Mouse (Mus musculus) layer of hippocampus, postnatal 36 days (tissue): ENCODE measurements around the gene Mapk13. TPM values are rescaled to one million over a fixed set of nuclear protein-coding genes. Genes with fewer than 3 reads are reported as not detected.

ENCODE experiments used
- DNase-seq, 2 experiments: peaks; one replicate each; pipeline ENCODE4 v3.0.0; 2022
- total RNA-seq, 2 experiments: library from RNA; stranded (reverse); gene quantifications; 2 replicates each; pipeline ENCODE4 v1.2.3; 2021

Gene Mapk13
- total RNA-seq, 2 experiments from 2014 or later: 0.60 to 1.1 TPM

DNA sequence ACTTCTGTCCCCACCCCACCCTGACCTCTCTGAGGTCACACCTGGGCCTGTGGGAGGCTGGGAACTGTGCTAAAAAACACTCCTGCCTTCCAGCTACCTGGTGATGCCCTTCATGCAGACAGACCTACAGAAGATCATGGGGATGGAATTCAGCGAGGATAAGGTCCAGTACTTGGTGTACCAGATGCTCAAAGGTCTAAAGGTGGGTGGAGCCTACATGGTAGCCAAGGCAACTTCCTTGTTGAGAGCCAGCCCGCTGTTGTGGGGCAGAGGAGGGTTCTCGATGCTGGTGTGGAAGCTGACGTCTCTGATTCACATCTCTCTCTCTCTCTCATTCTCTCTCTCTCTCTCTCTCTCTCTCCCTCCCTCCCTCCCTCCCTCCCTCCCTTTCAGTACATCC, 6.1 kb downstream of the Mapk13 start:
- DNase-seq: no peak

DNA sequence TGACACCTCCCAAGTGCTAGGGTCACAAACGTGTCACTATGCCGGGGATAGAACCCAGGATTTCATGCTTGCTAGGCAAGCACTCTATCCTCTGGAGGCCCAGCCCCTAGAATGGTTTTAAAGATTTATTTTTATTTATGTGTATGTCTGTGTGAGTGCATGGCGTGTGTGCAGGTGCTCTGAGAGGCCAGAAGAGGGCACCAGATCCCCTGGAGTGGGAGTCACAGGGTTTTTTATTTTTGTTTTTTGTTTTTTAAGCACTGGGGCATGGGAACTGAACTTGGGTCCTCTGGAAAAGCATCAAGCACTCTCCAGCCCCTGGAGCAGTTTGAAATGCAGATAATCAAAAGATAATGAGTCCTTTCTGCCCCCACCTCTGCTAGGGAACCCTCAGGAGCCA, 7.7 kb downstream of the Mapk13 start:
- no peak for DNase-seq

DNA sequence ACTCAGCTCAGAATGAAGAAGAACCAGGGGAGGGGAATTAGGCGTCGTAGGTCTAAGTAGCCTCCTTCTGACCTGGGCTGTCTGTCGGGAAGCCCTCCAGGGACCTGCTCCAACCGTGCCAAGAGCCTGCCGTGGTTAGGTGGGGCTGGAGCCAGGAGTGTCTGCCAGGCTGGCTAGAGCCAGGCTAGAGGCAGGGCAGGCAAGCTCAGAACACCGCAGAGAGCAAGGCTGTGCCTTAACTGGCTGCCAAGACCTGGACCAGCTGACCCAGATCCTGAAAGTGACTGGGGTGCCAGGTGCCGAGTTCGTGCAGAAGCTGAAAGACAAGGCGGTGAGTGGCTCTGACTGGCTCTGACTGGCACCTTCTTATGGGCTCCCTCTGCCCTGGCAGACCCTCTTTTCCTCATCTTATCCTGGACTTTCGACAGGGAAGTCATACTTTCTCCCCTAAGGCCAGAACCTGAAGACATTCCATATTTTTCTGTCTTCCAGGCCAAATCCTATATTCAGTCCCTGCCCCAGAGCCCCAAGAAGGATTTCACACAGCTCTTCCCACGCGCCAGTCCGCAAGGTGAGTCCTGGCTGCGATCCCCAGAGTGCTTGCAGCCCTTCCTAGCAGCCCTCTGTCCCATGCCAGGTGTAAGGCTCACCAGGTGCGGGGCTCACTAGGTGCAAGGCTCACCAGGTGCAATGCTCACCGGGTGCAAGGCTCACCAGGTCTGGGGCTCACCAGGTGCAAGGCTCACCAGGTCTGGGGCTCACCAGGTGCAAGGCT, 8.3 kb downstream of the Mapk13 start:
- peak; percentile 30 to 48 for DNase-seq

DNA sequence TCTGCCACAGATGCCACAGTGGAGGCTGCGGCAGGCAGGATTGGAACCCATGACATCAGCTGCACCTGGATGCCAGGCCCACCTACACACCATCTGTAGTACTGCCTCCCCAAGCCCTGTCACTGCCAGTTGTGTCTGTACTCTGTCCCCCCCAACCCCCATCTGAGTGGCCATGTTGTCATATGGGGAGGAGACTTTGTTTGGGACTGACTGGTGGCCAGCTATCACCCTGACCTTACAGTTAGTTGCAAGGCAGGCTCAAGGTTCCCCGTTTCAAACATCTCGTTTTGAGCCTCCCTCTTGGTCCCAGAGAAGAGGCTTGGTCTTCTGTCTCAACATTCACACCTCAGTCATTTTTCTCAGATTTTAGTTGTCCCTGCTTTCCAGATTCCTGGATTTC, 10.6 kb downstream of the Mapk13 start:
- no peak for DNase-seq

DNA sequence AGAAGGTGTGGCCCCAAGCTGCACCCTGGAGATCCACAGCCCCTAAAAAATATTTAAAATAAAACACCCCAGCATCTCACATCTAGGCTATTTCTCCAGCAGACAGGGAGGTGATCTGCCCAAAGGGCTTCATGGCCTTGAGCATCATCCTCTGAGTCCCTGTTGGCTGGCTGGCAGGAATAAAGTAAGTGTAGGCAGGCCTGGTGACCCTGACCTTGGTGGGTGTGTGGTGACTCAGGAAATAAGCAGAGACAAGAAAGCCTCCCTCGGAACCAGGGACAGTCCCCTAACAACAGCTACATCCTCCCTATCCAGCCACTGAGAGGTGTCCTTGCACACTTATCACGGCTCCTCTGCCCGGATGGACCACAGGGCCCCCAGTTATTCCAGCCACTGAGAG, 11.7 kb downstream of the Mapk13 start:
- no peak for DNase-seq

DNA sequence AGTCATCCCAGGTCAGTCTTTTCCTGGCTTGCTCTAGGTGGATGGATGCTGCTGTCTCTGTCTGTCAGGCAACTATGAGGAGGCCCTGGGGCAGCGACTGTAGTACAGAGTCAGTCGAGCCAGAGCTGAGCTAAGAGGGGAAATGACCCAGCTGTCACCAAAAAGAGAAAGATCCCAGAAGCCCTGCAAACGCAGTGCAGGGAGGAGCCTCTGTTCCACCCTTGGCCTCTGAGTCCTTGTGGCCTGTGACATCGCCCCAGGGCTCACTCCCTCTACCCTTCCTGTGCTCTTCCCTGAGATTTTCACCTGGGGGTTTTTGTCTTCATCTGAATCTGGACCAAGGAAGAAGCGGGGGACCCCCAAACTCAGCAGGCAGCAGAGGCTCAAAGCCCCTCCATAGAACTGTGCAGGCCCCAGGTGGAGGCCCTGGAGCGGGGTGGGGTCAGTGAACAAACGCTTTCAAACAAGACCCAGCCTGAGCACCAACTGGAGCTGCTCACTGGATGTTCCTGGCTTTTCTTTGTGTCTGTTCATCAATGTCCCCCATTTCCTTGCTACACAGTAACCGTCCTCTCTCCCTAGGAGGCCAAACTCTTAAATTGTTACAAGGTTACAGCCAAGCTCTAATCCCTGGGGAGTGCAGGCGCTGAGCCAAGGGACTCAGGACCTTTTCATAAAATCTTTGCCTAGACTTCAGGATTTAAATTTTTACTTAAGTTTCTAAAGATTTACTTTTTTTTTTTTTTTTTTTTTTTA, 12.4 kb downstream of the Mapk13 start:
- no peak for DNase-seq

DNA sequence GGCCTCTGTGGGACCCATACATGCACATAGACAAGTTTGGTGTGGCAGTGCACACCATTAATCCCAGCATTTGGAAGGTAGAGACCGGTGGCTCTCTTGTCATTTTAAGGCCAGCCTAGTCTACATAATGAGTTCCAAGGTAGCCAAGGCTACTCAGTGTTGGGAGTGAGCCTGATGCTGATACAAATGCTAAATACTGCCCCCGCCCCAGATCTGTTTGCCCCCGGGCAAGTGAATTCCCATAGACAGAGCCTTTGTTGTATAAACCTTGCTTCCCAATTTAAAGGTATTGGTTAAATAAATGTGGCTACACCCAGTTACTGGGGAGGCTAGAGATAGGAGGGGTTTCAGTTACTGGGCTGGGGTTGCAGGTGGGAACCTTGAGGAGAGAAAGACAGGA, 15.9 kb downstream of the Mapk13 start:
- DNase-seq: no peak

DNA sequence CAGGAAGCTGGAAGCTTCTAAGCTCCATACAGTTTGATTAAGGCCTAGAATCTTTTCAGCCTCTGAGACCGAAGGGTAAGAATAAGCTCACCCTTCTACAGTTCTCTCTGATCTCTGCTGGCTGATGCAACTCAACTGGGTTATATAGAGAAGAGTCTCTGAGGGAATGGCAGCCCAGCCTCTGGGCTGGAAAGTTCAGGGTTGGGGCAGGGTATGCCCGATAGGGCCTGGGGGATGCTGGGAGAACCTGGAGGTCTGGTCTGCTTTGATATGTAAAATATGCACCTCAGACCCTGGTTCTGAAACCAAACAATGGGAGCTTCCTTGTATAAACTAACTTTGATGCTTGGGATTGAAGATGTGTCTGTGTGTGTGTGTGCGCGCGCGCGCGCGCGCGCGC, 18.4 kb downstream of the Mapk13 start:
- DNase-seq: no peak

DNA sequence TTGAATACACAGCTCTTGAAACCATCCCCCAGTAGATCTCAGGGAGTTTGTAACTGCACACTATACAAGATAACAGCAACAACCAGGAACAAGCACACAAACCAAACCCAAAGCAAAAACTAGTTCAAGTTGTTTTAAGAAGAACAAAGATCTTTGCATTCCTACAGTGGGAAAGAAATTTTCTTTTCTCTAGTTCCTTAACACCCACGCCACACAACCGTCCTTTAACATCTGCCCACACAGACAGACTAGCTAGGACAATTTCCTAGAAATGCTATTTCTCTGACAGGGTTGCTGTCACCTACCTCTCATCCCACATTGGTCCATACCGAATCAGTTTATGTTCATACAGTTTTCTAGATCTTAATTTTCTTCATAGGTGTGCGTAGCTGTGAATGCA, 27.9 kb downstream of the Mapk13 start:
- no peak for DNase-seq

DNA sequence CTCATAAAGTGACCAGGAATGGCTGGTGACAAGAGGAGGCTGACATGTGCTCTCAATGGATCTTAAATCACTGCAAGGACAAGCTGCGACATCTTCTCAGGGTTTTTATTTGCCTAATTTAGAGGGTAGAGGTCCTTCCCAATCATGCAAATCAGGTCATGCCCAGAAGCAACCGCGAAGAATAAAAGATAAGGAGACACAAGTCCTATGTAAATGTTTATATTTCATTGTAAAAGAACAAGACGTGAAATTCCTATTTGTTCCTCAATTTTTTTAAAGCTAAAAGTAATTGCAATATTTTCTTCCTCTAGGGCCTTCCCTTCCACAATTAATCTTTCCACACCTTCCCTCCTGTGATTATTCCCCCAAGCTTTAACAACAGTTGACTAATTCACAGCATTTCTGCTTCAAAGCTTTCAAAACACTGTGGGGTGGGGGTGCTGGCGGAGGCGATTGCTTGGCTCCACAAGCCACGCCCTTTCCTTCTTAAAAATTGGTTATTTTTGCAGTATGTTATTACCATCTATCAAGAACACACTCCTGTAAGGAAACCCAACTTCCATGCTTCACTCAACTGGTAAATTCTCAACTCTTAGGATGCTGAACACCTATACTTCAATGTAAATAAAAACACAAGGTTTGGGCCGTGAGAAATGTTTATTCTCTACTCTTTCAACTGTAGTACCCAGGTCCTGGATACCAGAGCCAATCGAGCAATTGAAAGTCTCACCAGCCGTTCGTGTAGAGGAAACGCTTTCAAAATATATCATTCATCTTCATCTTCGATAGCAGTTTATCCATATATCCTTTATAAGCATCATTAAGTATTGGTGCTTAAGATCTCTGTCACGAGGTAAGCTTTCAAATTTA, 30.4 kb downstream of the Mapk13 start:
- no peak for DNase-seq

DNA sequence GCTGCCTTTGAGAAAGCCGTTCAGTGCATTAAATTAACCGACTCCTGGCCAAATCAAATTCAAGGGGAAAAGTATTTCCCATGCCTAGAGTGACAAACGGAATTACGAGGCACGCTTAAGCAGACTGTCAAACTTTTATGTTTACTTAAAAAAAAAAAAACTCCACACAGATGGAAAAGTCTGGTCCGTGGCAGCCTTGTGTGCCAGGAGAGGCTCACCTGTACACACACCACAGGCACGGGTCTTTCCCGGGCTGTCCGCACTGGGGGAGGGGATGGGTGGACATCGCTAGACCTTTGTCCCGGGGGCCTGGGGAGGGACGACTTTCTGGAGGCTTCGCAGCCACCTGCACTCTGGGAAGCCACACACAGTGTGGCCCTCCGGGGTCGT, 31.2 kb downstream of the Mapk13 start:
- peak in 1 of 2 experiments; percentile 24 for DNase-seq

DNA sequence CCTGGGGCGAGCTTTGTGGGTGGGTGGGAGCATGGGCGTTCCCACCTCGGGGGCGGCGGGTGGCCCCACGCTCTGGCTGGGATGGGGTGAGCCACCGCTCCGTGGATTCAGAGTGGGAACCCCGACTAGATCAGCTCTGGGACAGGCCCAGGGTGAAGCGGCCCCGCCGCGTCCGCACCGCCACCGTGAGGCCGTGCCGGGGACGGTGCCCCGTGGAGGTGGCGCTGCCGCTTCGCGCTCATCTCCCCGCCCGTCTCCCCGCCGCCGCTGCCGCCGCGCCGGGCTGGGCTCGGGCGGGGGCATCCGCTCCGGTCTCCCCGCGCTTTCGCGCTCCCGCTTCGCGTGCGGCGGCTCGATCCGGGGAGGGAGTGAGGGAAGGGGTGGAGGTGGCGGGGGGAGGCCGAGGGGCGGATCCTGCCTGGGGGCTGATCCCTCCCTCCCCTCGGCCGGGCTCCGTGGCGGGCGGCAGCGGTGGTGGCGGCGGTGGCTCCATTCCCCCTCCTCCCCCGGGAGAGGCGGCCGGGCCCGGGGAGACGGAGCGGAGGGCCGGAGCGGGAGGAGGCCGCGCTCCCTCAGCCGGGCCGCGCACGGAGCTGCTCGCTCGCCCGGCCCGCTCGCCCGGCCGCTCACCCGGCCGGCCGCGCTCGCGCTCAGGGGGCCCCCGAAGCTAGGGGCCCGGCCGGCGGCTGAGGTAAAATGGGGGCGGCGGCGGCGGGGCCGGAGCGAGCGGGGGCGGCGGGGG, 31.7 kb downstream of the Mapk13 start, which contains the start of gene Brpf3:
Gene Brpf3, plus strand, starts transcription at position 420 of the 742 bp plus-strand sequence.
- peak; percentile 78 to 79 for DNase-seq

DNA sequence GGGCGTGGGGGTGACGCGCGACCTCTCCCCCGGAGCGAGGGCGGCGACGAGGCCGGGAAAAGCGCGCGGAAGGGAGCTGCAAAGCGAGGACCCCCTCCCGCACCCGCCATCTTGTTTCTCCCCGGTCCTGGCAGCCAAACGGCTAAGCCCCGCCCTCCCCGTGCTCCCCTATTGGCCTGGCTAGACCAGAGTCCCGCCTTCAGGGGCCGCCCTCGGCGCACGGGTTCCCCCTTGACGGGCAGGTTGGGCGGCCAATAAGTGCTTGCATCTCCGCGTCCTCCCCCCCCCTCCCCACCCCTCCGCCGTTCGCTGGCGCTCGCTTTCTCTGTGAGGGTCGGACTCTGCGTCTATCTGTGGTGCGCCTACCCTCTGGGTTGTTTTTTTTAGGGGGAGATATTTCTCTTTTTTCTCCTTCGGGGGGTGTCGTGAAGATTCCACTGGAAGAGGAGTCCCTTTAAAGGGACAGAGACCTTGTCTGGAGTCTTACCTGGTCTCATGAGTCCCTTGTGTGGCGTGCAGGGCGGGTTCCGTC, 32.4 kb downstream of the Mapk13 start:
- peak; percentile 97 for DNase-seq

DNA sequence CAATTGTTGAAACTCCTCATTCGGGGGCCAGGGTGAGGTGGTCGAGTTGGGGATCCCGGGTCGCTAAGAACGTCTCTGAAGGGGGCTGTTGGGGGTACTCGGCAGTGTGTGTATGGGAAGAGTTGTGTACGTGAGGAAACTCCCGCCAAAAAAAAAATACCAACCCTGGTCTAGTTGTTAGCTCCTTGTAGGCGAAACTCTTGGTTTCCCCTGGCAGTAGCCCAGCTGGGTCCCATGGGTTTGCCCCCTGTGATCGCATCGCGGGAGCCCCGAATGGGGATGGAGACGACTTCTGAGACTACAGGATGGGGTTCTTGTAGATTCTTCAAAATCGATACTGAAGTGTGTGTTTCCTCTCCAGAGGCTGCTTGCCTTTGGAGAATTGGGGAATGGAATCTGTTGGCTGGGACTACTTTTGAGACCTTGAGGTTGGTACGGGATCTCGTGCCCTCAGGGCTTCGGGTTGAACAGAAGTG, 32.9 kb downstream of the Mapk13 start:
- DNase-seq: peak in 1 of 2 experiments; percentile 30

DNA sequence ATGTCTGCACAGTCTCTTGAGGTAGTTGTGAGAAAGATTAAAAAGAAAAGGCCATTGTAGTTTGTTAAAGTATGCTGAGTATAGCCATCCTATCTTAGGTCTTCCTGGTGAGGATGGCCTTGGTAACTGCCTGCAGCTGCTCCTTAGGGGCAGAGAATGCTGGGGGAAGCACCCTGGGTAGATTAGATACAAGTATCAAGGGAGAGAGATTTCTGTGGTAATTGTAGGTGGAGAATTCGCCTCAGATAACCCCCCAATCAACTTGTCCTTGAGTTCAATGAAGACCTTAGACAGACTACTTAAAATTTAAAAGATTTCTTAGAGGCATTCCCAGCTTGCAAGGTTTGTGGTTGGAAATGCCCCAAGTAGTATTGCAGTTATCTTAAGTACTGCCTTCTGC, 34.2 kb downstream of the Mapk13 start:
- DNase-seq: no peak

DNA sequence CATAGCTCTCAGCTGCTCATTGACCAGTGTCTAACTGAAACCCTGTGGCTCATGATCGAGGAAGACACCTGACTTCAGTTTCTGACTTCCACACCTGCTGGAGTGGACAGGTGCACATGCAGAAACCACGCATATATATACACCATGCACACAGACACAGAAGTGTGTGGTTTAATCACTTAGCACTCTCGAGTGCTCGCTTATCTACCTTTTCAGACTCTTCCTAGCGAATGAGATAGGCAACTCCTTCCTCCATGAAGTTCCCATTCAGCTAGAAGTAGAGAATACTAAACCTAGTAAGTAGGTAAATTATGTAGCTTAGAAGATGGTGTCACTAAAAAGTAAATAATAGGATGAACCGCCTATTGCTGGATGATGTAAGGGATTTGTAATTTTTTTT, 35.9 kb downstream of the Mapk13 start:
- DNase-seq: no peak

DNA sequence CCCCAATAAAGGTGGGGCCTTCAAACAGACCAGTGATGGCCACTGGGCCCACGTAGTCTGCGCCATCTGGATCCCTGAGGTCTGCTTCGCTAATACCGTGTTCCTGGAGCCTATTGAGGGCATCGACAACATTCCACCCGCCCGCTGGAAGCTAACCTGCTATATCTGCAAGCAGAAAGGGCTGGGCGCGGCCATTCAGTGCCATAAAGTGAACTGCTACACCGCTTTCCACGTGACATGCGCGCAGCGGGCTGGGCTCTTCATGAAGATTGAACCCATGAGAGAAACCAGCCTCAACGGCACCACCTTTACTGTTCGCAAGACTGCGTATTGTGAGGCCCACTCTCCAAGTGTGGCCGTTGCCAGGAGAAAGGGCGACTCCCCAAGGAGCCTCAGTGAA, 37.7 kb downstream of the Mapk13 start:
- DNase-seq: no peak

DNA sequence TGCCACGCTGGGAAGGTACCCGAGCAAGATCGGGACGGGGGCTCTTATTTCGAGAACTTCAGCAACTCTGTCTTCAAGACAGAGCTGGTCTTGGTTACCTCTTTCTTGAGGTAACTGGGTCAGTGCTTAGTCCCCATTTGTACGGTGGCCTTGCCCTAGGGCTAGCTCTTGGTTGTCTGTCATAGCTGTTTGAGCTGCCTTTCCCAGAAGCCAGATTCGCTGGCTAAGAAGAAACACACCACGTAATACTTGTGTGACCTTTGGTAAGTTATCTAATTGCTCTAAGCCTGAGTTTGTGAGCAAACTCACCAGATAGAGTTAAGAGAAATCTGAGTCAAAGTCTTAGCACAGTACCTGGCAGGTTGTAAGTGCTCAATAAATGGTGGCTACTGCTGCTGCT, 39.6 kb downstream of the Mapk13 start:
- no peak for DNase-seq

DNA sequence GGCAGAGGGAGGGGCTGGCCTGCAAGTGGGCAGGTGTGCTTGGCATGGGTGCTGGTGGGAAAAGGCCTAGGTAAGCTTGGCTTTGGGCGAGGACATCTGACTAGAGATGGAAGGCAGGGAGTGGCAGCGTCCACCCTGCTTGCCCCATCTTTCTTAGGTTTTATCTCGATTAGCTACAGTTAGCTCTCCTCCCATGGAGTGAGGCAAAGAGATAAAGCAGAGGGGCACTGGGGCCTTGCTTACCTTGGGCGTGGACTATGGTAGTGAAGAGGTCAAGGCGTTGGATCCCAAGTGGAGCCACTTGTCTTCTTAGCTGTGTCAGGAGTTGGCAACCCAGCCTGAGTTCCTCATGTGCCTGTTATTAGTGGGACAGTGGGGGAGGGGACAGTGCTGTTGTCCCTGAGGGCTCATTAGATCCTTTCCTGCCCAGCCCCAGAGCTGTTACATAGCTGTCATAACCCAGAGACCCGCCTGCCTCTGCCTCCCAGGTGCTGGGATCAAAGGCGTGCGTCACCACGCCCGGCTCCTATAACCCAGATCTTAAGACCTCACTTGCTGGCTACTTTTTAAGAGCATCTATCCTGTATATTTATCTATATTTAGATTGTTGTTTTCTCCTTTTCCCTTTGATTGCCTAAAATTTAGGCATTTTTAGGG, 40.2 kb downstream of the Mapk13 start:
- DNase-seq: no peak

DNA sequence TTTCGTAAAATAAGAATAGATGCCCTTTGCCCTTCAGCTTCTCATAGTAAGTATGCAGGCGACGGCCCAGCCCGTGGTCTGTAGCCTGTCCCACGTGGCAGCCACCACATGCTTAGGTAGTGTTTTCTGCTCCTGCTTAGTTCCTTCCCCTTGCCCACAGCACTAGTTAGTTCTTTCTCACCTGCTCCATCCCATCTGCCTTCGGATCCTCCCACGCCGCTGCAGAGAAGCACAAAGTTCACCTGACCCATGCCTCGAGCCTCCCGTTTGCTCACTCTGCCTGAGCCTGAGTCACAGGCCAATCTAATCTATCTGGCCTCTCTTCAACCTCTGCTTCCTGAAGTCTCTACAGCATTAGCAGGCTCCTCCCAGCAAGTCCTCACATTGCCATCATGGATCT, 43.2 kb downstream of the Mapk13 start:
- DNase-seq: no peak

DNA sequence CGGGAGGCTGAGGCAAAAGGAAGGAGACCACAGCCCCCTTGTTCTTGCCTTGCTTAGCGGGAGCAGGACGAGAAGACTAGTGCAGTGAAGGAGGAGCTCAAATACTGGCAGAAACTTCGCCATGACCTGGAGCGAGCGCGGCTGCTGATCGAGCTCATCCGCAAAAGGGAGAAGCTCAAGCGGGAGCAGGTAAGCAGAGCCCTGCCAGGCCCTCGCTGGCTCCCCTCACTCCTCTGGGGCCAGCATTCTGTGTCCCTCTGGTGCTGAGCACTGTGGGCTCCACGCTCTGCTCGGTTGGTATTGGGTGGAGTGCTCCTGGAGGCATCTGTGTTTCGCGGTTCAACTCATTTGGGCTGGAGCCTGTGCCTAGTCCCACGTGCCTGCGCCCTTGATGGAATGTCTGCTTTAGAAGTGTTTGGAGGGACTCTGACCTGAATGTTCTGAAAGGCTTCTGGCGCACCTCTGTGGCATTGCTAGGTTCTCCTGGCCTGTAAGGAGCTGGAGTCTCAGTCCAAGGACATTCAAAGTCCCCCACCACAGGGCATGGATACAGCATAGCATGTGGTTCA, 45.5 kb downstream of the Mapk13 start:
- DNase-seq: no peak
